Mouse (Mus musculus): Measurements from ENCODE around the gene Grm3. TPM values are rescaled to one million over a fixed set of nuclear protein-coding genes. Genes with fewer than 3 reads are reported as not detected.

Grm3 gene
- polyA plus RNA-seq, 1 experiment from 2014 or later = 56.2 TPM

- no peak overlapping the region for H3K27ac ChIP-seq
- H3K9ac ChIP-seq = no peak overlapping the region
- H3K36me3 ChIP-seq (replicated peaks) = no peaks in the 10 kb centered on the region
- no peak overlapping the region for H3K4me3 ChIP-seq
- H3K4me2 ChIP-seq = no peak overlapping the region
- no peaks in the 10 kb centered on the region for H3K9me3 ChIP-seq
- 68% methylated on average over 2 of the region's 2 CpGs for WGBS
- no peak for ATAC-seq (replicated peaks)
- no peaks in the 10 kb centered on the region for H3K27me3 ChIP-seq (replicated peaks)
- no peaks in the 10 kb centered on the region for H3K4me1 ChIP-seq
These were observed 145.9 kb downstream of the Grm3 start for GRCm38 (mm10) chr5:9579021-9579420.

GRCm38 (mm10) chr5:9578571-9578970 lies 146.4 kb downstream of the Grm3 start:
- Histone ChIP-seq H3K9me3 (no peaks in the 10 kb centered on the region), H3K4me1 (no peaks in the 10 kb centered on the region), H3K27ac (no peak overlapping the region), H3K4me2 (no peak overlapping the region), H3K36me3 (replicated peaks) (no peaks in the 10 kb centered on the region), H3K9ac (no peak overlapping the region), H3K4me3 (no peak overlapping the region), H3K27me3 (replicated peaks) (no peaks in the 10 kb centered on the region)
- WGBS = 55% methylated on average over 2 of the region's 2 CpGs
- ATAC-seq (replicated peaks) = no peak

GRCm38 (mm10) chr5:9570946-9571345 lies 154.0 kb downstream of the Grm3 start:
- no peak overlapping the region for H3K27ac ChIP-seq

GRCm38 (mm10) chr5:9557706-9558105 lies 167.3 kb downstream of the Grm3 start:
- Histone ChIP-seq H3K4me1 (no peaks in the 10 kb centered on the region), H3K27ac (no peak overlapping the region), H3K4me2 (no peak overlapping the region), H3K27me3 (replicated peaks) (no peaks in the 10 kb centered on the region), H3K4me3 (no peak overlapping the region), H3K36me3 (replicated peaks) (no peaks in the 10 kb centered on the region), H3K9ac (no peak overlapping the region), H3K9me3 (no peaks in the 10 kb centered on the region)
- WGBS = 42% methylated on average over 3 of the region's 3 CpGs
- ATAC-seq (replicated peaks) = peak; percentile 66; the same call in 1 of the 2 replicates

More at GRCm38 (mm10) chr5:9570946-9571345, 154.0 kb downstream of the Grm3 start:
- 84% methylated on average over 6 of the region's 6 CpGs for WGBS
- no peak for ATAC-seq (replicated peaks)
- H3K4me2 ChIP-seq = no peak overlapping the region
- H3K9me3 ChIP-seq = no peaks in the 10 kb centered on the region
- H3K4me3 ChIP-seq = no peak overlapping the region
- no peak overlapping the region for H3K9ac ChIP-seq
- 0 out of 2 replicates have a peak, but pooled peaks cover 7% of the 10 kb centered on the region for H3K36me3 ChIP-seq (replicated peaks)
- H3K4me1 ChIP-seq = no peaks in the 10 kb centered on the region
- H3K27me3 ChIP-seq (replicated peaks) = no peaks in the 10 kb centered on the region

DNA sequence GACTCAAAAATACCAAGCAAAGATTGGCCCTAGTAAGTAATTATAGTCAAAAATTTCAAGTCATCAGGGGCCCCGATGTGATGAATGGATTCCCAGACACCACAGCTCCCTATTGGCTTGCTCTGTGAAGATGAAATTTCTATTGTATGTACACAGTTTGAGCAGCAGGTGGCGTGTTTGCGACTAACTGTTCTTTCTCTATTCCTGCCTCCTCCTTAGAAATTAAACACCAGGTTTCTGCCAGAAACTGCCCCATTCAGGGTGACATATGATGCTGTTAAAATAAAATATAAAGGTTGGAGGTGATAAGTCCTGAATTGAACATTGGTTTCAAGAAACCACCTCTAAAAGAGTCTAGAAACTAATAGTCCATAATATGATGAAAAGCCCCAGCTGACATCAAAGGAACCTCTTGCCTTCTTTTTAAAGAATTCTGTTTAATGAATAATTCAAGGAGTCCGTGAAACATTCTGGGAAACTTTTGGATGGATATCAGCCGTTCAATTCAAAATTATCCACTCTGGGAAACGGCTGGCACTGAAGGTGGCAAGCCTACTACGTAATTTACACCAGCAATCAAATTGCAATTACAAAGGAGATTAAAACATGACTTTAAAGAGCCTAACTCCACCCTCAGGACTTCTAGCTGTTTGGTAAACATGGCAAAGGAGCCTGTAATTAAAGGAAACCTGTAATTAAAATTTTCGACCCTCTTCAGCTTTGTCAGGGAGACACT lies 184.0 kb downstream of the Grm3 start:
- WGBS = 17% methylated on average over 8 of the region's 8 CpGs
- Histone ChIP-seq H3K36me3 (replicated peaks) (no peaks in the 10 kb centered on the region), H3K9me3 (no peaks in the 10 kb centered on the region), H3K4me3 (no peak overlapping the region), H3K4me2 (no peak overlapping the region), H3K27me3 (replicated peaks) (no peaks in the 10 kb centered on the region), H3K9ac (no peak overlapping the region), H3K4me1 (peaks cover 6% of the 10 kb centered on the region; the same call in 1 of the 2 replicates), H3K27ac (no peak overlapping the region)
- peak; percentile 73 for ATAC-seq (replicated peaks)

DNA sequence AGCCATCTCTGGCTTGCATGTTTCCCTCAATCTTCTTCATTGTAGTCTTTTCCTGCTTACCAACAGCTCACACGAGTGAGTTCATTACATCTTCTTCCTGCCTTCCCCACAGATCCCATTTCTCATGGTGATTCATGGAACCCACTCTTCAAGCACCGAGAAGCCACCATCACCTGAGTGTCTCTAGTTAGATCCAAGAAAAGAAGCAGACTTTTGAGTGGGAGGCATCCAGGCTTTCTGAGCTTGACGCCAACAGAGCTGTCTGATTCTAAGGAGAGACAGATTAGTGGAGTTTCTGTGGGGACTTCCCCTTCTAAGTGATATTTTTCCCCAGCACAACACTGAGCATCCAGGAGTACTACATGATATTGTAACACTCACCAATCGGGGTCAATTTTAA lies 199.5 kb downstream of the Grm3 start:
- Histone ChIP-seq H3K36me3 (replicated peaks) (no peaks in the 10 kb centered on the region), H3K9ac (no peak overlapping the region), H3K4me3 (no peak overlapping the region), H3K4me2 (no peak overlapping the region), H3K27ac (no peak overlapping the region), H3K9me3 (no peaks in the 10 kb centered on the region), H3K27me3 (replicated peaks) (no peaks in the 10 kb centered on the region), H3K4me1 (no peaks in the 10 kb centered on the region)
- ATAC-seq (replicated peaks) = no peak
- WGBS = 92% methylated on average over 4 of the region's 4 CpGs

DNA sequence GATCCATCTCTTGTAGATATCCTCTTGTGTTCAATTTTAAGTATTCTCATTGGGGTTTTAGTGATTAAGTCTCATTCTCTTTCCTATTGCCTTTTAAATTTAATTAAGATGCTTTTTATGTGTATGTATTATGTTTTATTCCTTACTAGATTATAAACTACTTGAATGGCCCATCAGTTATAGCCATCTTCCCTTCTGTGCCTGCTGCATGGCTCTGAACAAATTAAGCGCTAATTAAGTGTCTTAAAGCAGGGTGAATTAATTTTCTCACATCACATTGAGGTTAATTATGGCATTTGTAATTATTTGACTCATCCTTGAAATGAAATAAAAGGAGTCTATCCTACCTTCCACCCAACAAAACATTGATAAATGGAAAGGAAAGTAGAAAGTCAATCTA lies 213.9 kb downstream of the Grm3 start:
- ATAC-seq (replicated peaks) = no peak
- Histone ChIP-seq H3K27ac (no peak overlapping the region), H3K9me3 (no peaks in the 10 kb centered on the region), H3K36me3 (replicated peaks) (no peaks in the 10 kb centered on the region), H3K4me2 (no peak overlapping the region), H3K4me3 (no peak overlapping the region), H3K27me3 (replicated peaks) (no peaks in the 10 kb centered on the region), H3K9ac (no peak overlapping the region), H3K4me1 (no peaks in the 10 kb centered on the region)
- WGBS = 93% methylated on average over 1 of the region's 1 CpGs

DNA sequence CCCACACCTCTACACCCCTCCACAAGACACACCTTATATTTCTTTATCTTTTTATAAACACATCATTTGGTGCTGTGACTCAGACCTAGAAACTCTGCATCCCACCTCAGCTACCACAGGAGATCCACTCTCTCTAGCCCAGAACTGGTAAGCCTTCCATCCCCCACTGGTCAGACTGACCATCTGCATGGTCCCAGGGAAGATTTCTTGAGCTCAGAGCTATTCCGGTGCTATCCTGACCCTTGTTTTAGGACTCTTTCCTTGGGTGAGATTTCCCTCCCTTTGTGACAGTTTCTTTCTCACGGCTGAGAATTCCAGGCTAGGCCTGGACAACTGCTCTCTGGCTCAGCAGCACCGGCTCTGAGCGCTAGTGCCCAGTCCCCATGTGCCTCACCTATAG lies 227.7 kb downstream of the Grm3 start:
- no peaks in the 10 kb centered on the region for H3K9me3 ChIP-seq
- 68% methylated on average over 4 of the region's 4 CpGs for WGBS
- no peaks in the 10 kb centered on the region for H3K4me1 ChIP-seq
- no peak overlapping the region for H3K27ac ChIP-seq
- no peak overlapping the region for H3K4me3 ChIP-seq
- H3K27me3 ChIP-seq (replicated peaks) = no peaks in the 10 kb centered on the region
- no peak overlapping the region for H3K4me2 ChIP-seq
- no peak for ATAC-seq (replicated peaks)
- no peak overlapping the region for H3K9ac ChIP-seq
- no peaks in the 10 kb centered on the region for H3K36me3 ChIP-seq (replicated peaks)

- ATAC-seq (replicated peaks) = no peak
- Histone ChIP-seq H3K4me1 (no peaks in the 10 kb centered on the region), H3K36me3 (replicated peaks) (no peaks in the 10 kb centered on the region), H3K4me2 (no peak overlapping the region), H3K9ac (no peak overlapping the region), H3K27me3 (replicated peaks) (no peaks in the 10 kb centered on the region), H3K27ac (no peak overlapping the region), H3K9me3 (no peaks in the 10 kb centered on the region), H3K4me3 (no peak overlapping the region)
- 18% methylated on average over 5 of the region's 5 CpGs for WGBS
These were observed 229.5 kb downstream of the Grm3 start for GRCm38 (mm10) chr5:9495456-9495855.

DNA sequence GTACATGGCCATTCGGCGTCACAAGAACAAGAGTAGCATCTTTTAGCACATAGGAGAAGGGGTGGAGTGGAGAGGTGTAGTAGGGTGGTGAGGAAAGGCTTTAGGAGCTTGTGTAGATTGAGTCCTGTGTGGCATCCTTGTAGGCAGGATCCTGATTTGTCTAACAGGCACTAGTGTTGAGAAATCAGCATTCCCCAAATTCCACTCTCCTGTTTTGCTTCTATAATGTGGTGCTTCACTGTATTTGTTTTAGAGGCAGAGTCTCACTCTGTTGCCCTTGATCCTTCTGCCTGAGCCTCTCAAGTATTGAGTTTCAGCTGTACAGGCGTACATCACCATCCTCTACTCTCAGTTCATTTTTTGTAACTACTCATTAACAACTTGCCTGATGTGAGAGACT lies 247.4 kb downstream of the Grm3 start:
- no peak for ATAC-seq (replicated peaks)
- no peaks in the 10 kb centered on the region for H3K9me3 ChIP-seq
- H3K9ac ChIP-seq = no peak overlapping the region
- H3K4me2 ChIP-seq = no peak overlapping the region
- WGBS = 92% methylated on average over 3 of the region's 3 CpGs
- no peaks in the 10 kb centered on the region for H3K4me1 ChIP-seq
- H3K27ac ChIP-seq = no peak overlapping the region
- no peak overlapping the region for H3K4me3 ChIP-seq
- no peaks in the 10 kb centered on the region for H3K27me3 ChIP-seq (replicated peaks)
- H3K36me3 ChIP-seq (replicated peaks) = no peaks in the 10 kb centered on the region

DNA sequence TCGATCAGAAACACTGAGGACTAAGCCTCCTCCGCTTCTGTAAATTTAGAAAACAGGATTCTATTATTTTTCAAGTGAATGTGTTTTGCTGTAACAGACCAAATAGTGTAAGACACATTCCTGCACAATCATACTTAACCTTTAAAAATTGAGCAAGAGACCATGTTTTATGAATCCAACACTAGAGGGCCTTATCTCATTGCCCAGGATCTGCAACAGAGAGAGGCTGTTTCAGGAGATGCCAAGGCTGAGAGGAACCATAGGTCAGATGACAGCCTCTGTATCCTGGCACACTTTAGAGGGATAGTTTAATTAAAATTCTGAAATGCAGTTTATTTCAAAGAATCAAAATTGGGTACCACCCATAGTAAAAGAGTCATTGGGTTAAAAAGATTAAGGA lies 271.7 kb downstream of the Grm3 start:
- Histone ChIP-seq H3K9ac (no peak overlapping the region), H3K27ac (no peak overlapping the region), H3K4me3 (no peak overlapping the region), H3K4me2 (no peak overlapping the region), H3K36me3 (replicated peaks) (no peaks in the 10 kb centered on the region), H3K27me3 (replicated peaks) (no peaks in the 10 kb centered on the region), H3K4me1 (no peaks in the 10 kb centered on the region), H3K9me3 (no peaks in the 10 kb centered on the region)
- peak; percentile 45; the same call in 1 of the 2 replicates for ATAC-seq (replicated peaks)
- WGBS = 94% methylated on average over 2 of the region's 2 CpGs

GRCm38 (mm10) chr5:9449570-9449969 lies 275.4 kb downstream of the Grm3 start:
- no peak overlapping the region for H3K27ac ChIP-seq
- 42% methylated on average over 5 of the region's 5 CpGs for WGBS
- ATAC-seq (replicated peaks) = peak; percentile 63; the same call in 1 of the 2 replicates
- H3K36me3 ChIP-seq (replicated peaks) = no peaks in the 10 kb centered on the region
- no peaks in the 10 kb centered on the region for H3K4me1 ChIP-seq
- H3K4me2 ChIP-seq = no peak overlapping the region
- H3K9ac ChIP-seq = no peak overlapping the region
- H3K27me3 ChIP-seq (replicated peaks) = no peaks in the 10 kb centered on the region
- no peaks in the 10 kb centered on the region for H3K9me3 ChIP-seq
- H3K4me3 ChIP-seq = no peak overlapping the region

GRCm38 (mm10) chr5:9448931-9449330 lies 276.0 kb downstream of the Grm3 start:
- Histone ChIP-seq H3K9ac (no peak overlapping the region), H3K36me3 (replicated peaks) (no peaks in the 10 kb centered on the region)
- ATAC-seq (replicated peaks) = no peak

More at GRCm38 (mm10) chr5:9448931-9449330, 276.0 kb downstream of the Grm3 start:
- Histone ChIP-seq H3K9me3 (no peaks in the 10 kb centered on the region), H3K27me3 (replicated peaks) (no peaks in the 10 kb centered on the region), H3K4me3 (no peak overlapping the region), H3K4me1 (no peaks in the 10 kb centered on the region), H3K4me2 (no peak overlapping the region), H3K27ac (no peak overlapping the region)
- 87% methylated on average over 6 of the region's 6 CpGs for WGBS

Measured in midbrain, embryonic 15.5 days (tissue).